Mouse (Mus musculus) C2C12 (cell line): ENCODE results near the gene Brd1.

Experiments
- CEBPB ChIP-seq: IDR thresholded peaks from one replicate; pipeline ENCODE4 v1.6.1; 2011; ENCODE audit warnings: low read depth, mild to moderate bottlenecking, control low read depth, moderate library complexity
- CTCF ChIP-seq: IDR thresholded peaks from one replicate; pipeline ENCODE4 v1.5.1; 2011; ENCODE audit not compliant: control insufficient read depth, insufficient read depth, insufficient read length
- MYOD1 ChIP-seq: IDR thresholded peaks from one replicate; pipeline ENCODE4 v1.6.1; 2011; ENCODE audit warnings: low read depth; ENCODE audit not compliant: control insufficient read depth, insufficient read length
- USF1 ChIP-seq: IDR thresholded peaks from one replicate; pipeline ENCODE4 v1.6.1; 2011; ENCODE audit warnings: low read depth, mild to moderate bottlenecking, control low read depth, moderate library complexity

DNA sequence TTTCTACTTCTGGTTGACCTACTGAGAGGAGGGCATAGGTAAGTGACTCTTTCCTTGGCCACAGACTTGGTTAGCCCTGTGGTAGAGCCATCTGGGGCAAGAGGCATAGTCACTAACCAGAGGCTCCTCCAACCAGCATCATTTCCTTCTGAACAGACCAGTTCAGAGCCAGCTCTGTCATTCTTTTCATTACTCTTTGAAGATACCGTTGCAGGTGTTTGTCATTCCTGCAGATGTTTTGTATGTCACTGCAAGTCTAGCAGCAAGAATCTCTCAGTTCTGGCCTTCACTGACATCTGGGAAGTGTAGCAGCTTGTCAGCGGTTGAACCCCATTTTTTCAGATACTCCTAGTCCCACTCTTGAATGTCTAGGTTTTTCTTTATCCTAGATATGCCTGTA lies 20.9 kb upstream of the Brd1 start:
- TF ChIP-seq USF1 (no peak), CTCF (no peak), CEBPB (no peak), MYOD1 (no peak)
